Mouse (Mus musculus) left cerebral cortex, postnatal 36 days (tissue): ENCODE data around the gene Clcn2. TPM values are rescaled to one million over a fixed set of nuclear protein-coding genes. Genes with fewer than 3 reads are reported as not detected.

ENCODE experiments used
- DNase-seq, 2 experiments: peaks; one replicate each; pipeline ENCODE4 v3.0.0; 2021 to 2022; ENCODE audit warnings: low spot score in 2 of 2, mixed read lengths in 1 of 2
- intact Hi-C: fragments of 180-260 bp; cut with DNase I; formaldehyde crosslinking; loops from one replicate; pipeline ENCODE4 v1.15.1; 2025
- total RNA-seq, 2 experiments: library from RNA; stranded (reverse); gene quantifications; 2 replicates each; pipeline ENCODE4 v1.2.3; 2021

Gene Clcn2
- total RNA-seq, 2 experiments from 2014 or later: 59.1 to 72.2 TPM

DNA sequence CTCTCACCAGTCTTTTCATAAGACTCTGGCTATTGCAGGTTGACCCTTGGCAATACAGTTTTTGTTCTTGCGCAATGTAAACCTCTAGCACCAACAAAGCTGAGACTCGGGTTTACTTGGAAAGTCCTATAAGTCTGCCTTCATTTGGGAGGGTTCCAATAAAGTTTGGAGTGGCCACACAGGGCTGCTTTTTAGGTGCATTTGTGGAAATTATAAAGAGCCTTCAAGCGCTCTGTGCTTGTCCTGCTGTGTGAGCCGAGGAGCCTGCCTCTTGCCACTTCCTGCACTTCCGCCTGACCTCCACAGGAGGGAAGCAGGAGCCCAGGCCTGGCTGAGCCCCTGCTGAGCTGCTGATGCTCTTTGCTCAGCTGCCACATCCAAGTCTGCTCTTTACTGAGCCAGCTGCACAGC, 6.8 kb upstream of the Clcn2 start:
- intact Hi-C loops: no loop called here
- peak in 1 of 2 experiments; percentile 37 for DNase-seq

- intact Hi-C loops: no loop called here
- no peak for DNase-seq
Measured at GRCm38 (mm10) chr16:20723247-20723646, 5.7 kb upstream of the Clcn2 start.

GRCm38 (mm10) chr16:20722736-20723135, 5.2 kb upstream of the Clcn2 start:
- intact Hi-C loops: no loop called here
- DNase-seq: no peak

GRCm38 (mm10) chr16:20721808-20722207, 4.3 kb upstream of the Clcn2 start:
- intact Hi-C loops: no loop called here
- DNase-seq: no peak

DNA sequence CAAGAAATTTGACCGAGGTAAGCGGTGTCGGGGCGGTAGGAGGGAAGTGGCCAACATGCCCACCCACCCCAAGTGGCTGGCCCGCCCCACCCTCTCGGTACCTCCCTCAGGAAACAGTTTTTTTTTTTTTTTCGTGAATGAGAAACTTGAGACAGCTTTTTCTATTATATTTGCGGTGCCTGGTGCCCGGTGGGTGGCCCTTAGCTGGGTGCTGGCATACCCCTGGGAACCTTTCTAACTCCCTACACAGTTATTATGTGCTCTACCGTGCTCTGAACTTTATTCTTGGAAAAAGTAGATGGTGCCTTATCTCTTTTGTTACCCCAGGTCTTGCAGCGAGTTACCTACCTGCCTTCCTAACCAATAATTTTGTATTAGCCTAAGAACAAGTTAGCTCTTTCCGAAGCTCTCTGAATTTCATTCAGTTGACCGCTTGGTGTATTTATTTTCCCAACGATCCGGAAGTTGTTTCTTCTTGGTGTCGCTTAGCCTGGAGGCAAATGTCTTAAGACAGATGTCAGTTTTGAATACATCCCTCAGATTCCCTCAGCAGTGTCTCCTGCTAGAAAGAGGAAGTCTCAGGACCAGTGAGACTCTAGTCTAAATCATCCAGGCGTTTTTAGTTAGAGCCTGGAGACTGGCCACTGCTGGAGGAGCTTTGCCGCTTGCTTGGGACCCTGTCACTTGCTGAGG, 578 bp upstream of the Clcn2 start:
- no peak for DNase-seq
- intact Hi-C loops: loop anchor here (5.0 kb wide), 3 partner anchors 44 to 474 kb away; no protein-coding TSS in a partner anchor

DNA sequence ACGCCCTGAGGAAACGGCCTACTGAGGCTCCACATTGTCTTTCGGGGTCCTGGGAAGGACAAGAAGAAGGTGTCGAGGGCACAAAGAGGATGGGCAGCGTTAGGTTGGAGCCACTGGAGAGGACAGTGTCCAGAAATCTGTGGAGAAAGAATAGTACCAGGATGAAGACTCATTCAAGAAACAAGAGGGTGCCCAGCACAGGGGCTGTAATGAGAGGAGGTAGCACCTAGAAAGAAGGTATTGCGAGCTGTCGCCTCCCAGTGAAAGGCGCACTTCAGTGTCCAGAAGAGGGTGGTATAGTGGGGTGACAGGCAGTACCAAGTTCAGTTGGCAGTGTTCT, 735 bp downstream of the Clcn2 start:
- DNase-seq: no peak
- intact Hi-C loops: loop anchor here (5.0 kb wide), 3 partner anchors 45 to 475 kb away; no protein-coding TSS in a partner anchor

DNA sequence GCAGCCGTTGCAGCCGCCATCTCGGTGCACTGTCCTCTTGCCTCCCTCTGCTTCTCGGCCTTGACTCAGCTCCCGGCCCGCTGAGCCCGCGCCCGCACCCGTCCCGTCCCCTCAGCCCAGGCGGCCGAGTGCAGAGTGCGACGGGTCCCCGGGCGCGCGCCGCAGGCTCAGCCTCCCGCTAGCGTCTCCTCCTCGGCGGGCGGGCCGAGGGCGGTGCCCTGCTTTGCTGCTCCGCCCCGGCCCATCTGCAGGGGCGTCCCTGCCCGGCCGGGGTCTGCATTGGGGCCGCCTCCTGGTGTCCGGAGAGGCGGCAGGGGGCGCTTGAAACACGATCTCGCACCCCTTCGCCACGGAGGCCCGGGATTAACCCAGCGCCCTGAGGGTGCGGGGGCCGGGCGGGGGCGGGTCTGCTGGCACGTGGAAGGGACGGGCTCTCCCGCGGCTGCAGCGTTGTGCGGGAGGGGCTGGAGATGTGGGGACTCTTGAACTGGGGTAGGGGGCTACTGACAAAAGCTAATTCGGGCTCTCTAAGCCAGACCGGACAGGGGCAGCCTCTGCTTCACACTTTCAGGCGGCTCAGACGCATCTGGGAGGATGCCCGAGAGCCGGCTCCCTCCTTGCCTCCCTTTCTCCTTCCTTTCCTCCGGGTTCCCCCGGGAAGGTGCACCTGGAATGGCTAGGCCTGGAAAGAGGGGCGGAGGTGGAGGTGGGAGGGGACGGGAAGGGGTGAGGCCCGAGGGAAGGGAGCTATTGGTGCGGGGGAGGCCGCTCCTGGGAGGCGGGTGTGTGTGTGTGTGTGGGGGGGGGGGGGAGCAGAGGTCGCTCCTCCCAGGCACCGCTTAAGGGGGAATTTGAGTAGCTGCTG, 1.3 kb downstream of the Clcn2 start:
- DNase-seq: peak; percentile 84 to 89
- intact Hi-C loops: loop anchor here (5.0 kb wide), 3 partner anchors 46 to 476 kb away; no protein-coding TSS in a partner anchor

- intact Hi-C loops: loop anchor here (5.0 kb wide), 3 partner anchors 47 to 477 kb away; no protein-coding TSS in a partner anchor
Measured at GRCm38 (mm10) chr16:20715566-20715965, 2.0 kb downstream of the Clcn2 start.

DNA sequence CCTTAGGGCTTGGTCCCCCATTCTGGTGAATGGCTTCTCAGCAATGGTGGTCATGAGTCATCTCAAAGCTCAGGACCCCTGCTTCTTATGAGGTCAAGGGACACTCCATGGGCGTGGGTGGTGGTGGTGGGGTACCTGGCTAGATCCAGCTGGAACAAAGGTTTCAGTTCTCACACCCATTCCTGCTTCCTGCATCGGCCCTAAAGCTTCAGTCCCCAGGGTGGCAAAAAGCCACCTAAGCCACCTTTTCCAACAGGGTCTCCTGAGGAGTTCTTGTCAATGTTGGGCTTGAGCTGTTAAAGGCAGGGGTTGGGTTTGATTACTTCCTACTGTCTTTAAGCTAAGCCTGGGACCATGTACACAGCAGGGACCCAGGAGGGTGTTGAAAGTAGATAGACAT, 2.4 kb downstream of the Clcn2 start:
- DNase-seq: no peak
- intact Hi-C loops: loop anchor here (5.0 kb wide), 3 partner anchors 47 to 477 kb away; no protein-coding TSS in a partner anchor

More at GRCm38 (mm10) chr16:20715566-20715965, 2.0 kb downstream of the Clcn2 start:
- DNase-seq: no peak

GRCm38 (mm10) chr16:20714307-20715080, 3.1 kb downstream of the Clcn2 start:
- DNase-seq: peak in 1 of 2 experiments; percentile 16
- intact Hi-C loops: loop anchor here (5.0 kb wide), 3 partner anchors 48 to 478 kb away; no protein-coding TSS in a partner anchor

GRCm38 (mm10) chr16:20712889-20713288, 4.7 kb downstream of the Clcn2 start:
- no peak for DNase-seq
- intact Hi-C loops: no loop called here

DNA sequence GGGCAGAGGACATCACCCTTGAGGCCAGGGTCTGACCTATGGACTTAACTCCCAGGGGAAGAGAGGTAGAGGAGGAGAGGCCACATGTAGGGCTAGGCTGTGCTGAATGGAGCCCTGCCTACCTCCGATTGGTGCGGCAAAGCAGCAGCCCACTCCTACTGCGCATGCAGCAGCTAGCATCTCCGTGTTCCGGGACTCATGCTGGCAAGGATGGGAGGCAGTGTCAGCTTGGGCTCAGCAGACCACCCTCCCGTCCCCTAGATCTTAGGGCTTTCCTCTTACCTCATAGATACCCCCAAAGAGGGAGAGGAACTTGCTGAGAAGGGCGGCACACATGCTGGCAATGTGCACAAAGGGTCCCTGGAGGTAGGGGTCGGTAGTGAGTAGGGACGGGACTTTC, 5.4 kb downstream of the Clcn2 start:
- intact Hi-C loops: no loop called here
- DNase-seq: no peak

GRCm38 (mm10) chr16:20710810-20711209, 6.7 kb downstream of the Clcn2 start:
- intact Hi-C loops: no loop called here
- DNase-seq: no peak

GRCm38 (mm10) chr16:20710370-20710769, 7.2 kb downstream of the Clcn2 start:
- intact Hi-C loops: no loop called here

GRCm38 (mm10) chr16:20708939-20709734, 8.4 kb downstream of the Clcn2 start:
- intact Hi-C loops: no loop called here
- peak in 1 of 2 experiments; percentile 25 for DNase-seq

More at GRCm38 (mm10) chr16:20710370-20710769, 7.2 kb downstream of the Clcn2 start:
- DNase-seq: no peak

GRCm38 (mm10) chr16:20708220-20708938, 9.2 kb downstream of the Clcn2 start:
- intact Hi-C loops: no loop called here
- DNase-seq: no peak

- intact Hi-C loops: no loop called here
- DNase-seq: peak in 1 of 2 experiments; percentile 15
Measured at GRCm38 (mm10) chr16:20706407-20707055, 11.0 kb downstream of the Clcn2 start.

GRCm38 (mm10) chr16:20705786-20706185, 11.8 kb downstream of the Clcn2 start:
- no peak for DNase-seq
- intact Hi-C loops: no loop called here
